Mouse (Mus musculus): ENCODE data around the gene Cavin4. TPM values are rescaled to one million over a fixed set of nuclear protein-coding genes. Genes with fewer than 3 reads are reported as not detected.

Gene Cavin4
- polyA plus RNA-seq, 1 experiment from 2014 or later = 7.3 TPM

- 66% methylated on average over 9 of the region's 9 CpGs for WGBS
- no peak for ATAC-seq (ENCODE audit: insufficient number of reproducible peaks, low FRiP score, low TSS enrichment, low read depth)
- no peak overlapping the region for H3K4me2 ChIP-seq
- no peaks in the 10 kb centered on the region for H3K9me3 ChIP-seq
- peaks cover 2% of the 10 kb centered on the region; the same call in 1 of the 2 replicates for H3K4me1 ChIP-seq
- H3K36me3 ChIP-seq = no peaks in the 10 kb centered on the region
- no peak overlapping the region for H3K27ac ChIP-seq
- no peak overlapping the region for H3K4me3 ChIP-seq
- H3K9ac ChIP-seq = no peak overlapping the region
- H3K27me3 ChIP-seq = no peaks in the 10 kb centered on the region
Measured at GRCm38 (mm10) chr4:48690640-48691039, 27.3 kb downstream of the Cavin4 start.

DNA sequence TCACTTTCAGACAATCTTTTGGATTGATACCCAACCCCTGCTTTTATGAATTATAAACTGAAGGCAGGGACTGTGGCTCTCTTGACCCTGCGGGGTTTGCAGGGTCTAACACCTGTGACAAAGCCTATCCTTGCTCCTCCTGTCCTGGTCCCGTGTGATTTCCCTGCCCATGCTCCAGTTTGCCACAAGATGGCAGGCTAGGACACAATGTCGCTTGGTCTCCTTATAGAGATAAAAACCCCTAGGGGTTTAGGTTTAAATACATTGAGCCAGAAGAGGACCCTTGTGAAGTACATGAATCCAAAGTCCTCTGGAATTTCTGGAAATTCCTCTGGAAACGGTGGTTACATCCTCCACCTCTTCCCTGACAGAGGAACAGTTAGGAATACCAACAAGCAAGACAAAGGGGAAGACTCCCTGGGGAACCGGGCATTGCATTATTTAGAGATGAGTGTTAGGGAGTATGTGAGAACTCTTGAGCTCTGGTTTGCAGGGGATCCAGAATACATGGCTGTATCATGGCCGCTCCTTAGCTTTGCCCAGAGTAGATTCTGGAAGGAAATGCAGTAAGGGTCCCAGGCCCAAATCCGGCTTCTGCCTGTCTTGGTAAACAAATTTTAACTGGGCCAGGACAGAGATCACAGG is 28.6 kb downstream of the Cavin4 start:
- H3K27me3 ChIP-seq = no peaks in the 10 kb centered on the region
- WGBS = 39% methylated on average over 7 of the region's 7 CpGs
- no peaks in the 10 kb centered on the region for H3K9me3 ChIP-seq
- no peak overlapping the region for H3K27ac ChIP-seq
- H3K4me3 ChIP-seq = no peak overlapping the region
- peaks cover 2% of the 10 kb centered on the region; the same call in 1 of the 2 replicates for H3K4me1 ChIP-seq
- no peaks in the 10 kb centered on the region for H3K36me3 ChIP-seq
- no peak overlapping the region for H3K9ac ChIP-seq
- no peak for ATAC-seq (ENCODE audit: insufficient number of reproducible peaks, low FRiP score, low TSS enrichment, low read depth)
- H3K4me2 ChIP-seq = no peak overlapping the region

- H3K27me3 ChIP-seq = no peaks in the 10 kb centered on the region
- H3K9ac ChIP-seq = no peak overlapping the region
- no peaks in the 10 kb centered on the region for H3K9me3 ChIP-seq
- ATAC-seq (ENCODE audit: insufficient number of reproducible peaks, low FRiP score, low TSS enrichment, low read depth) = no peak
- WGBS = 39% methylated on average over 9 of the region's 9 CpGs
- no peak overlapping the region for H3K27ac ChIP-seq
- H3K36me3 ChIP-seq = no peaks in the 10 kb centered on the region
- H3K4me3 ChIP-seq = no peak overlapping the region
- no peak overlapping the region for H3K4me2 ChIP-seq
- peaks cover 5% of the 10 kb centered on the region; the same call in 1 of the 2 replicates for H3K4me1 ChIP-seq
Measured at GRCm38 (mm10) chr4:48692736-48693292, 29.5 kb downstream of the Cavin4 start.

DNA sequence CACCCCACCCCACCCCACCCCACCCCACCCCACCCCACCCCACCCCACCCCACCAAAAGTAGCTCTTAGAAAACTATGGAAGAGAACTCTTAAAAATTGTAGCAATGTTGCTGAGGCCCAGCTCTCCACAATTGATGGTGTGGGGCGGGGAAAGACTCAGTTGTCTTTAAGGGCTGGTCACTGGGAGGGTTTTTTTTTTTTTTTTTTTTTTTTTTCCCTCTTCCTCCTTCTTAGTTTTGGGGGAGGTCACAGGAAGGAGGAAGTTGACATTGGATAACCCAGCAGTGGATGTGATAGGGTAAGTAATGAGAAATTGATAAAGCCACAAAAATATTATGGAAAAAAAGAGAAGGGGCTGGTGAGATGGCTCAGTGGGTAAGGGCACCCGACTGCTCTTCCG is 33.4 kb downstream of the Cavin4 start:
- Histone ChIP-seq H3K27me3 (no peaks in the 10 kb centered on the region), H3K36me3 (no peaks in the 10 kb centered on the region), H3K4me3 (no peak overlapping the region), H3K4me2 (no peak overlapping the region), H3K9ac (no peak overlapping the region), H3K4me1 (peaks cover 3% of the 10 kb centered on the region; the same call in 1 of the 2 replicates), H3K9me3 (no peaks in the 10 kb centered on the region), H3K27ac (no peak overlapping the region)
- WGBS = 96% methylated on average over 3 of the region's 3 CpGs
- no peak for ATAC-seq (ENCODE audit: insufficient number of reproducible peaks, low FRiP score, low TSS enrichment, low read depth)

DNA sequence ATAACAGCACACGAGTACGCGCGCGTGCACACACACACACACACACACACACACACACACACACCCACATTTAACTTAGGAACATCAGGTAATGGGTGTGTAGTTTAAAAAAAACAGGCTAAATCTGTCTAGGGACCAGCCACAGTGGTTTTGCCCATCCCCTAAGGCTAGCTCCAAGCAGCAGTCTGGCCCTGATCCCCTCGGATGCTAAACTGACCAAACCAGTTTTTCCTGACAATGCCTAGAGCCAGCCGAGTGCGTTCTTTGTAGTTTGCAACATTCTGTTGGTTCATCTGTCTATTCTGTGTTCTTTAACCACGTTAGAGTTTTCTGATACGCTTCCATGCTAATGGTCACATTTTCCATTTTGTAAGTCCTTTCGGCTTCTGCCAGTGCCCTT is 34.0 kb downstream of the Cavin4 start:
- no peak overlapping the region for H3K27ac ChIP-seq

GRCm38 (mm10) chr4:48715865-48716650 is 52.7 kb downstream of the Cavin4 start:
- Histone ChIP-seq H3K4me3 (no peak overlapping the region), H3K9me3 (no peaks in the 10 kb centered on the region), H3K4me1 (no peaks in the 10 kb centered on the region), H3K27ac (no peak overlapping the region), H3K4me2 (no peak overlapping the region), H3K9ac (no peak overlapping the region), H3K36me3 (no peaks in the 10 kb centered on the region), H3K27me3 (no peaks in the 10 kb centered on the region)
- 40% methylated on average over 8 of the region's 8 CpGs for WGBS
- ATAC-seq (ENCODE audit: insufficient number of reproducible peaks, low FRiP score, low TSS enrichment, low read depth) = no peak

More for the DNA sequence above, 34.0 kb downstream of the Cavin4 start:
- Histone ChIP-seq H3K4me2 (no peak overlapping the region), H3K9ac (no peak overlapping the region), H3K4me1 (peaks cover 3% of the 10 kb centered on the region; the same call in 1 of the 2 replicates), H3K9me3 (no peaks in the 10 kb centered on the region), H3K27me3 (no peaks in the 10 kb centered on the region), H3K36me3 (no peaks in the 10 kb centered on the region), H3K4me3 (no peak overlapping the region)
- WGBS = 58% methylated on average over 11 of the region's 11 CpGs
- no peak for ATAC-seq (ENCODE audit: insufficient number of reproducible peaks, low FRiP score, low TSS enrichment, low read depth)

DNA sequence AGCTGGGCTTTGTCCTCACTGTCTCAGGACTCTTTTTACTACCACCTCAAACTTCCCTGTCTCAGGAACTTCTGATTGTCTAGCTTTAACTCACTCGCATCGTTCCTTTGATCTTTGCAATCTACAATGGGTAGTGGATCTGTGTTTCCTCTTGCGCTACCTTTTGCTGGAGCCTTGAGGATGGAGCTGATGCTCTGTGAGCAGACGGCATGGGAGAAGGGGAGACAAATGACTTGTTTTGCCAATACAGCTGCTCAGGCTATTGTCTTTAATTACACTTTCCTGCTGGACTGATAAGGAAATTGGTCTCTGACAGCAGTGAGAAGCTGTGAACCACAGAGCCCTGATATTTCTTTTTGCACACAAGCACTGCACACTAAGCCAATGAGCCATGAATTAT is 53.5 kb downstream of the Cavin4 start:
- H3K27ac ChIP-seq = no peak overlapping the region
- no peak for ATAC-seq (ENCODE audit: insufficient number of reproducible peaks, low FRiP score, low TSS enrichment, low read depth)
- no peaks in the 10 kb centered on the region for H3K36me3 ChIP-seq
- no peaks in the 10 kb centered on the region for H3K4me1 ChIP-seq
- no peak overlapping the region for H3K9ac ChIP-seq
- no peaks in the 10 kb centered on the region for H3K27me3 ChIP-seq
- WGBS = 42% methylated on average over 4 of the region's 4 CpGs
- H3K4me3 ChIP-seq = no peak overlapping the region
- no peak overlapping the region for H3K4me2 ChIP-seq
- H3K9me3 ChIP-seq = no peaks in the 10 kb centered on the region

Other genes starting within 250 kb of the Cavin4 start
- gene Tex10, start 190.1 kb upstream of the Cavin4 start, polyA plus RNA-seq (2015; fragmentation: Nextera tagmentation; extraction: Ambion mirVana) = 45.8 and 47.9 TPM in 2 replicates
- 25.6 and 25.9 TPM in 2 replicates for gene Msantd3, start 123.6 kb upstream of the Cavin4 start, polyA plus RNA-seq (2015; fragmentation: Nextera tagmentation; extraction: Ambion mirVana)
- gene Tmeff1, start 78.3 kb upstream of the Cavin4 start, polyA plus RNA-seq (2015; fragmentation: Nextera tagmentation; extraction: Ambion mirVana) = 25.3 and 40.1 TPM in 2 replicates

Measured in limb, embryonic 15.5 days (tissue).